Mouse (Mus musculus) limb, embryonic 14.5 days (tissue): Measurements from ENCODE around the gene Sec22b. TPM values are rescaled to one million over a fixed set of nuclear protein-coding genes. Genes with fewer than 3 reads are reported as not detected.

ENCODE experiments used
- ATAC-seq: fragments of 200-750 bp; cut with Nextera tagmentation; 2 replicates; pipeline ENCODE4 v1.8.0; 2017; ENCODE audit warnings: low read depth, moderate number of reproducible peaks, moderate TSS enrichment; ENCODE audit not compliant: low FRiP score
- DNase-seq: peaks from one replicate; pipeline ENCODE4 v3.0.0-alpha.2; 2015; ENCODE audit warnings: low spot score
- H3K27ac ChIP-seq: fragments of 300-500 bp; sonication (generic); replicated peaks from 2 replicates; pipeline ENCODE4 v1.5.1; 2014; ENCODE audit warnings: low read depth, mild to moderate bottlenecking, low read length, moderate library complexity, mixed read lengths
- H3K27me3 ChIP-seq: fragments of 300-500 bp; sonication (generic); 2 replicates; pipeline ENCODE4 v1.6.1; 2014; ENCODE audit warnings: low read length, mixed read lengths; ENCODE audit not compliant: control insufficient read depth, insufficient read depth
- H3K36me3 ChIP-seq: fragments of 300-500 bp; sonication (generic); 2 replicates; pipeline ENCODE4 v1.6.1; 2014; ENCODE audit warnings: mild to moderate bottlenecking, low read length, moderate library complexity, mixed read lengths; ENCODE audit not compliant: control insufficient read depth, insufficient read depth
- H3K4me1 ChIP-seq: fragments of 300-500 bp; sonication (generic); 2 replicates; pipeline ENCODE4 v1.6.1; 2014; ENCODE audit warnings: antibody characterized with exemption, low read length, mixed read lengths; ENCODE audit not compliant: control insufficient read depth, insufficient read depth
- H3K4me2 ChIP-seq: fragments of 300-500 bp; sonication (generic); replicated peaks from 2 replicates; pipeline ENCODE4 v1.6.1; 2014; ENCODE audit warnings: low read depth, mild to moderate bottlenecking, low read length, moderate library complexity; ENCODE audit not compliant: severe bottlenecking
- H3K4me3 ChIP-seq: fragments of 300-500 bp; sonication (generic); replicated peaks from 2 replicates; pipeline ENCODE4 v1.5.1; 2014; ENCODE audit warnings: low read length
- H3K9ac ChIP-seq: fragments of 300-500 bp; sonication (generic); 2 replicates; pipeline ENCODE4 v1.6.1; 2014; ENCODE audit warnings: mild to moderate bottlenecking, low read depth, low read length, moderate library complexity; ENCODE audit not compliant: severe bottlenecking
- H3K9me3 ChIP-seq: fragments of 300-500 bp; sonication (generic); 2 replicates; pipeline ENCODE4 v1.6.1; 2016; ENCODE audit warnings: low read length; ENCODE audit not compliant: control insufficient read depth
- POLR2A ChIP-seq: fragments of 200-500 bp; IDR thresholded peaks from 2 replicates; pipeline ENCODE4 v1.8.0; 2012; ENCODE audit warnings: inconsistent platforms, mild to moderate bottlenecking, moderate library complexity, borderline replicate concordance; ENCODE audit not compliant: insufficient read depth, insufficient read length; ENCODE audit errors: extremely low read depth
- WGBS: fragments of 180-500 bp; shearing (Covaris S2); extraction: QIAGEN DNeasy Blood & Tissue Kit; methylation state at CpG from one replicate; pipeline ENCODE4 v1.1.7; 2014; 5-methylcytosine and 5-hydroxymethylcytosine counted together
- polyA plus RNA-seq, 2 experiments: library from polyadenylated mRNA; depleted of rRNA in 1 of 2; stranded (reverse) in 1 of 2; unstranded in 1 of 2; fragments of >200 nt; fragmentation: Nextera tagmentation in 1 of 2; extraction: Ambion mirVana in 1 of 2; gene quantifications; 2 replicates each; pipeline versions ENCODE4 v1.2.1 to v1.2.3; 2012 to 2014

Gene Sec22b
- polyA plus RNA-seq (2012; rRNA removed): 82.4 and 110 TPM in 2 replicates
- polyA plus RNA-seq (2014; fragmentation: Nextera tagmentation; extraction: Ambion mirVana): 182 and 194 TPM in 2 replicates

GRCm38 (mm10) chr3:97900516-97901490, at the start of gene Sec22b:
Gene Sec22b, plus strand, starts transcription at chr3:97901190.
- H3K9ac ChIP-seq: peak within 1 kb of the TSS; percentile 93
- peak within 1 kb of the TSS; percentile 82 for H3K4me2 ChIP-seq
- H3K27me3 ChIP-seq: no peaks in the 10 kb centered on the region
- peaks cover 13% of the 10 kb centered on the region for H3K4me1 ChIP-seq
- ATAC-seq: peak; percentile 89
- peak within 1 kb of the TSS; percentile 69 for H3K27ac ChIP-seq
- no peaks in the 10 kb centered on the region for H3K9me3 ChIP-seq
- H3K4me3 ChIP-seq: peak within 1 kb of the TSS; percentile 91
- 2% methylated on average over 41 of the region's 41 CpGs for WGBS
- peak; percentile 78; the same call in 1 of the 2 replicates for TF ChIP-seq POLR2A
- H3K36me3 ChIP-seq: no peaks in the 10 kb centered on the region; the same call in 1 of the 2 replicates
- peak; percentile 94 for DNase-seq

- WGBS: 88% methylated on average over 2 of the region's 2 CpGs
- Histone ChIP-seq H3K36me3 (no peaks in the 10 kb centered on the region), H3K9ac (no peak overlapping the region), H3K4me1 (no peaks in the 10 kb centered on the region), H3K27me3 (no peaks in the 10 kb centered on the region), H3K27ac (no peak overlapping the region), H3K4me3 (no peak overlapping the region), H3K4me2 (no peak overlapping the region), H3K9me3 (no peaks in the 10 kb centered on the region)
- ATAC-seq (no peak), DNase-seq (no peak)
- TF ChIP-seq POLR2A: no peak
Measured at GRCm38 (mm10) chr3:97851803-97852202, 49.2 kb upstream of the Sec22b start.

GRCm38 (mm10) chr3:97854575-97855384, 46.2 kb upstream of the Sec22b start:
- ATAC-seq (no peak), DNase-seq (no peak)
- Histone ChIP-seq H3K4me1 (no peaks in the 10 kb centered on the region), H3K27ac (no peak overlapping the region), H3K4me2 (no peak overlapping the region), H3K36me3 (no peaks in the 10 kb centered on the region), H3K9ac (no peak overlapping the region), H3K27me3 (no peaks in the 10 kb centered on the region), H3K9me3 (no peaks in the 10 kb centered on the region), H3K4me3 (no peak overlapping the region)
- no peak for TF ChIP-seq POLR2A
- WGBS: 82% methylated on average over 9 of the region's 9 CpGs

- no peak for TF ChIP-seq POLR2A
- no peak for DNase-seq
- WGBS: 82% methylated on average over 1 of the region's 1 CpGs
Measured at GRCm38 (mm10) chr3:97859400-97859799, 41.6 kb upstream of the Sec22b start.

GRCm38 (mm10) chr3:97860820-97861451, 40.1 kb upstream of the Sec22b start:
- Histone ChIP-seq H3K4me1 (no peaks in the 10 kb centered on the region), H3K4me2 (no peak overlapping the region), H3K9ac (no peak overlapping the region), H3K9me3 (no peaks in the 10 kb centered on the region), H3K36me3 (no peaks in the 10 kb centered on the region), H3K27me3 (no peaks in the 10 kb centered on the region), H3K4me3 (no peak overlapping the region), H3K27ac (no peak overlapping the region)
- 91% methylated on average over 7 of the region's 7 CpGs for WGBS
- ATAC-seq (no peak), DNase-seq (no peak)
- TF ChIP-seq POLR2A: no peak

More at GRCm38 (mm10) chr3:97859400-97859799, 41.6 kb upstream of the Sec22b start:
- Histone ChIP-seq H3K4me1 (no peaks in the 10 kb centered on the region), H3K9me3 (no peaks in the 10 kb centered on the region), H3K9ac (no peak overlapping the region), H3K27me3 (no peaks in the 10 kb centered on the region), H3K4me3 (no peak overlapping the region), H3K4me2 (no peak overlapping the region), H3K27ac (no peak overlapping the region), H3K36me3 (no peaks in the 10 kb centered on the region)
- no peak for ATAC-seq
